Mouse (Mus musculus): Measurements from ENCODE around the gene Fkbpl.

- TF ChIP-seq CTCF (IDR thresholded peaks at IDR 0.05; ENCODE audit: low read depth) (no peak), EP300 (IDR thresholded peaks at IDR 0.05; ENCODE audit: low read depth) (no peak)
Observed at GRCm38 (mm10) chr17:34672246-34672792, 27.8 kb downstream of the Fkbpl start.

Measured in liver, postnatal 0 days (tissue).